Mouse (Mus musculus): ENCODE results near the gene Atxn1.

Gene Atxn1

GRCm38 (mm10) chr13:45964853-45965593 is at the start of gene Atxn1:
Atxn1 (minus strand) TSS chr13:45965008.
- no peak for DNase-seq (ENCODE audit: low read depth, low spot score)

- peak; percentile 16 for DNase-seq (ENCODE audit: low read depth, low spot score)
These were observed 46.4 kb upstream of the Atxn1 start for GRCm38 (mm10) chr13:46011232-46011631.

- DNase-seq (ENCODE audit: low read depth, low spot score) = no peak
These were observed 45.3 kb upstream of the Atxn1 start for GRCm38 (mm10) chr13:46010075-46010474.

GRCm38 (mm10) chr13:46008831-46009666 is 44.2 kb upstream of the Atxn1 start:
- DNase-seq (ENCODE audit: low read depth, low spot score) = no peak

- no peak for DNase-seq (ENCODE audit: low read depth, low spot score)
These were observed 41.6 kb upstream of the Atxn1 start for GRCm38 (mm10) chr13:46006211-46007102.

GRCm38 (mm10) chr13:46005656-46006055 is 40.8 kb upstream of the Atxn1 start:
- DNase-seq (ENCODE audit: low read depth, low spot score) = no peak

GRCm38 (mm10) chr13:46001356-46001755 is 36.5 kb upstream of the Atxn1 start:
- no peak for DNase-seq (ENCODE audit: low read depth, low spot score)

GRCm38 (mm10) chr13:45992953-45993352 is 28.1 kb upstream of the Atxn1 start:
- DNase-seq (ENCODE audit: low read depth, low spot score) = no peak

GRCm38 (mm10) chr13:45990486-45990885 is 25.7 kb upstream of the Atxn1 start:
- DNase-seq (ENCODE audit: low read depth, low spot score) = no peak

- no peak for DNase-seq (ENCODE audit: low read depth, low spot score)
These were observed 14.4 kb upstream of the Atxn1 start for GRCm38 (mm10) chr13:45979246-45979645.

- DNase-seq (ENCODE audit: low read depth, low spot score) = peak; percentile 57
These were observed 12.1 kb upstream of the Atxn1 start for GRCm38 (mm10) chr13:45976894-45977293.

- no peak for DNase-seq (ENCODE audit: low read depth, low spot score)
These were observed 9.8 kb upstream of the Atxn1 start for GRCm38 (mm10) chr13:45974651-45975050.

- DNase-seq (ENCODE audit: low read depth, low spot score) = no peak
These were observed 9.2 kb upstream of the Atxn1 start for GRCm38 (mm10) chr13:45973972-45974490.

- no peak for DNase-seq (ENCODE audit: low read depth, low spot score)
These were observed 6.2 kb upstream of the Atxn1 start for GRCm38 (mm10) chr13:45970920-45971536.

- DNase-seq (ENCODE audit: low read depth, low spot score) = no peak
These were observed 3.4 kb upstream of the Atxn1 start for GRCm38 (mm10) chr13:45968206-45968605.

GRCm38 (mm10) chr13:45967371-45967770 is 2.6 kb upstream of the Atxn1 start:
- DNase-seq (ENCODE audit: low read depth, low spot score) = no peak

- peak; percentile 38 for DNase-seq (ENCODE audit: low read depth, low spot score)
These were observed 1.8 kb upstream of the Atxn1 start for GRCm38 (mm10) chr13:45966586-45966985.

GRCm38 (mm10) chr13:45965594-45966432 is 1.0 kb upstream of the Atxn1 start:
- no peak for DNase-seq (ENCODE audit: low read depth, low spot score)

GRCm38 (mm10) chr13:45964331-45964852 is 416 bp downstream of the Atxn1 start:
- no peak for DNase-seq (ENCODE audit: low read depth, low spot score)
